Mouse (Mus musculus) C2C12 (cell line): ENCODE data around the gene Ptpn21.

ENCODE experiments used
- CTCF ChIP-seq: IDR thresholded peaks from one replicate; pipeline ENCODE4 v1.5.1; 2011; ENCODE audit not compliant: control insufficient read depth, insufficient read depth, insufficient read length
- MAX ChIP-seq: IDR thresholded peaks from one replicate; pipeline ENCODE4 v1.6.1; 2011; ENCODE audit warnings: mild to moderate bottlenecking, control low read depth
- MYOD1 ChIP-seq: IDR thresholded peaks from one replicate; pipeline ENCODE4 v1.6.1; 2011; ENCODE audit warnings: low read depth; ENCODE audit not compliant: control insufficient read depth, insufficient read length
- MYOG ChIP-seq: IDR thresholded peaks from one replicate; pipeline ENCODE4 v1.6.1; 2011; ENCODE audit not compliant: control insufficient read depth, insufficient read length; ENCODE audit errors: extremely low read depth
- USF1 ChIP-seq: IDR thresholded peaks from one replicate; pipeline ENCODE4 v1.6.1; 2011; ENCODE audit warnings: low read depth, mild to moderate bottlenecking, control low read depth, moderate library complexity

- TF ChIP-seq MYOG (no peak), CTCF (no peak), MAX (no peak), MYOD1 (no peak), USF1 (no peak)
Measured at GRCm38 (mm10) chr12:98676861-98677260, 60.3 kb downstream of the Ptpn21 start.
